Mouse (Mus musculus) urinary bladder, postnatal 14 days (tissue): Measurements from ENCODE around the gene Mlh3.

ENCODE experiments used
- DNase-seq: peaks from one replicate; pipeline ENCODE4 v3.0.0; 2021; ENCODE audit warnings: low spot score

The Mlh3 gene

GRCm38 (mm10) chr12:85280845-85281651, 10.6 kb upstream of the Mlh3 start:
- DNase-seq: no peak

- DNase-seq: peak; percentile 98
These were observed 9.9 kb upstream of the Mlh3 start for GRCm38 (mm10) chr12:85280105-85280844.

GRCm38 (mm10) chr12:85279396-85280080, 9.1 kb upstream of the Mlh3 start:
- DNase-seq: no peak

- DNase-seq: no peak
These were observed 8.5 kb upstream of the Mlh3 start for GRCm38 (mm10) chr12:85278919-85279318.

- DNase-seq: no peak
These were observed 5.9 kb upstream of the Mlh3 start for GRCm38 (mm10) chr12:85276273-85276672.

- peak; percentile 37 for DNase-seq
These were observed 3.1 kb upstream of the Mlh3 start for GRCm38 (mm10) chr12:85273508-85273907.

GRCm38 (mm10) chr12:85271843-85272206, 1.4 kb upstream of the Mlh3 start:
- DNase-seq: no peak

GRCm38 (mm10) chr12:85271132-85271842, 888 bp upstream of the Mlh3 start:
- DNase-seq: no peak

GRCm38 (mm10) chr12:85269821-85270220, 578 bp downstream of the Mlh3 start:
- DNase-seq: no peak

- no peak for DNase-seq
These were observed 4.2 kb downstream of the Mlh3 start for GRCm38 (mm10) chr12:85266248-85266647.

- DNase-seq: no peak
These were observed 5.5 kb downstream of the Mlh3 start for GRCm38 (mm10) chr12:85264940-85265339.

- no peak for DNase-seq
These were observed 5.9 kb downstream of the Mlh3 start for GRCm38 (mm10) chr12:85264531-85264930.

- no peak for DNase-seq
These were observed 7.2 kb downstream of the Mlh3 start for GRCm38 (mm10) chr12:85263190-85263589.

- no peak for DNase-seq
These were observed 7.9 kb downstream of the Mlh3 start for GRCm38 (mm10) chr12:85262489-85262888.

- no peak for DNase-seq
These were observed 13.3 kb downstream of the Mlh3 start for GRCm38 (mm10) chr12:85257008-85257639.

GRCm38 (mm10) chr12:85256074-85256751, 14.2 kb downstream of the Mlh3 start:
- no peak for DNase-seq

GRCm38 (mm10) chr12:85252083-85252482, 18.3 kb downstream of the Mlh3 start:
- no peak for DNase-seq

GRCm38 (mm10) chr12:85237553-85237952, 32.8 kb downstream of the Mlh3 start:
- no peak for DNase-seq

GRCm38 (mm10) chr12:85233376-85234358, 36.7 kb downstream of the Mlh3 start:
- peak; percentile 41 for DNase-seq
